In genomic region chr9:99217999-99218719, GRCm38 (mm10) we compare ENCODE assay signal across 10 mouse cellular contexts. TPM values are rescaled to one million over a fixed set of nuclear protein-coding genes. Genes with fewer than 3 reads are reported as not detected.
DNase-seq lines count a peak whose midpoint lies in the region; ATAC-seq and TF ChIP-seq lines count a peak whose summit lies in the region.
"Had no signal": no experiment of that assay in that cellular context is flagged by ENCODE, and none has a peak within 500 bp of the region (broad histone marks: within the 10 kb centered on the region; RNA-seq: fewer than 3 reads in every experiment).

No protein-coding gene starts in this region.

- peak overlapping the region; percentile 14; the same call in 1 of the 2 replicates for H3K4me3 ChIP-seq in midbrain, embryonic 10.5 days
- H3K4me3 ChIP-seq in midbrain, embryonic 16.5 days (ENCODE audit: low read depth, low read length) = no peak overlapping the region
- H3K4me3 ChIP-seq in myocyte = no peak overlapping the region
- H3K4me3 ChIP-seq: hindbrain, embryonic 15.5 days had no signal

- no peaks in the 10 kb centered on the region for H3K27me3 ChIP-seq in midbrain, embryonic 10.5 days (ENCODE audit: low read depth, poor library complexity, severe bottlenecking)
- H3K27me3 ChIP-seq in midbrain, embryonic 16.5 days (ENCODE audit: control insufficient read depth, insufficient read depth, low read depth, low read length) = no peaks in the 10 kb centered on the region
- no peaks in the 10 kb centered on the region for H3K27me3 ChIP-seq in myocyte (ENCODE audit: control insufficient read depth, insufficient read depth, insufficient read length)
- H3K27me3 ChIP-seq: hindbrain, embryonic 15.5 days had no signal

- peak overlapping the region; percentile 46 for H3K27ac ChIP-seq in midbrain, embryonic 10.5 days (replicated peaks)
- no peak overlapping the region for H3K27ac ChIP-seq in midbrain, embryonic 16.5 days (ENCODE audit: low read length)
- H3K27ac ChIP-seq: hindbrain, embryonic 15.5 days had no signal

- no peaks in the 10 kb centered on the region for H3K36me3 ChIP-seq in midbrain, embryonic 10.5 days
- no peaks in the 10 kb centered on the region for H3K36me3 ChIP-seq in midbrain, embryonic 16.5 days (ENCODE audit: control insufficient read depth, insufficient read depth, low read length)
- H3K36me3 ChIP-seq in myocyte (ENCODE audit: control insufficient read depth, insufficient read depth) = no peaks in the 10 kb centered on the region
- H3K36me3 ChIP-seq: hindbrain, embryonic 15.5 days had no signal

- no peak for ATAC-seq in midbrain, embryonic 16.5 days
- no peak for ATAC-seq in monocyte, adult 5-6 weeks (replicated peaks; ENCODE audit: insufficient number of reproducible peaks, low FRiP score, low TSS enrichment, poor library complexity, severe bottlenecking)

- no peak overlapping the region for H3K4me2 ChIP-seq in midbrain, embryonic 16.5 days (ENCODE audit: low read length)
- no peak overlapping the region for H3K4me2 ChIP-seq in myocyte (ENCODE audit: low read depth)
- H3K4me2 ChIP-seq: hindbrain, embryonic 15.5 days had no signal

- no peaks in the 10 kb centered on the region for H3K9me3 ChIP-seq in midbrain, embryonic 10.5 days (replicated peaks)
- no peaks in the 10 kb centered on the region for H3K9me3 ChIP-seq in midbrain, embryonic 16.5 days (replicated peaks; ENCODE audit: control insufficient read depth, low read length, poor library complexity, severe bottlenecking)
- H3K9me3 ChIP-seq: hindbrain, embryonic 15.5 days had no signal

- 23% methylated on average over 6 of the region's 6 CpGs for WGBS in midbrain, embryonic 10.5 days
- 31% methylated on average over 6 of the region's 6 CpGs for WGBS in midbrain, embryonic 16.5 days

- no peak overlapping the region for H3K9ac ChIP-seq in midbrain, embryonic 16.5 days (ENCODE audit: low read depth, low read length)
- H3K9ac ChIP-seq: hindbrain, embryonic 15.5 days had no signal

- DNase-seq in midbrain, embryonic 10.5 days (ENCODE audit: low spot score) = peak; percentile 55
- DNase-seq in R1 (ENCODE audit: low read depth, low spot score) = peak; percentile 94
- DNase-seq in embryo, embryonic 11 days = peak; percentile 82
- peak; percentile 88 for DNase-seq in kidney, postnatal 10 days
- no peak for DNase-seq in frontal cortex, postnatal 36 days (ENCODE audit: low spot score in 2 of 2)

- peaks cover 10% of the 10 kb centered on the region for H3K4me1 ChIP-seq in midbrain, embryonic 10.5 days
- no peaks in the 10 kb centered on the region for H3K4me1 ChIP-seq in midbrain, embryonic 16.5 days (ENCODE audit: control insufficient read depth, insufficient read depth, low read length)
- H3K4me1 ChIP-seq: hindbrain, embryonic 15.5 days had no signal

- no peak for TF ChIP-seq POLR2A in myocyte (IDR thresholded peaks at IDR 0.05; ENCODE audit: insufficient read length, low read depth)

- no peaks in the 10 kb centered on the region for H3K79me2 ChIP-seq in myocyte (ENCODE audit: control insufficient read depth, insufficient read depth)

- H3ac ChIP-seq in myocyte (ENCODE audit: control insufficient read depth, insufficient read length) = no peak overlapping the region

TF ChIP-seq in myocyte, 11 proteins besides CTCF, POLR2A, EP300 and RAD21:
- no peak for TF ChIP-seq POLR2AphosphoS2 (IDR thresholded peaks at IDR 0.05; ENCODE audit: insufficient read length, low read depth)
- TF ChIP-seq MYOG (IDR thresholded peaks at IDR 0.05; ENCODE audit: control insufficient read depth in 1 of 3, insufficient read depth in 1 of 3, insufficient read length in 2 of 3, low read depth in 2 of 3) = no peak
- peak; percentile 99 for TF ChIP-seq REST (IDR thresholded peaks at IDR 0.05; ENCODE audit: insufficient read depth, insufficient read length)
- no peak for TF ChIP-seq MYOD1 (IDR thresholded peaks at IDR 0.05; ENCODE audit: control insufficient read depth in 1 of 3, insufficient read length in 2 of 3, low read depth in 2 of 3)
- TF ChIP-seq CEBPB (IDR thresholded peaks at IDR 0.05; ENCODE audit: insufficient read depth, poor library complexity, severe bottlenecking) = no peak
- no peak for TF ChIP-seq SRF (IDR thresholded peaks at IDR 0.05; ENCODE audit: control insufficient read depth, insufficient read length, low read depth)
- no peak for TF ChIP-seq TCF12 (IDR thresholded peaks at IDR 0.05; ENCODE audit: insufficient read depth, poor library complexity, severe bottlenecking)
TF ChIP-seq in myocyte: peak in this region for 1.

RNA-seq across cellular contexts. Expression of gene Faiml, which starts 18.9 kb away (rescaled TPM):
- polyA plus RNA-seq in midbrain, embryonic 10.5 days (2016; fragmentation: Nextera tagmentation; extraction: Ambion mirVana) = not detected in 2 replicates
- polyA plus RNA-seq in midbrain, embryonic 16.5 days (2015; fragmentation: Nextera tagmentation; extraction: Ambion mirVana) = not detected in 2 replicates
- not detected for polyA plus RNA-seq in myocyte (2012; fragmentation: generic; extraction: Trizol)
- not detected in 3 replicates for total RNA-seq in monocyte, adult 5-6 weeks (2017)
- polyA plus RNA-seq: hindbrain, embryonic 15.5 days; small intestine, adult 2 months had no signal

RNA-seq across cellular contexts. Expression of gene Cep70, which starts 25.0 kb away (rescaled TPM):
- polyA plus RNA-seq in midbrain, embryonic 10.5 days (2016; fragmentation: Nextera tagmentation; extraction: Ambion mirVana) = 37.8 and 41.6 TPM in 2 replicates
- 56.0 and 64.1 TPM in 2 replicates for polyA plus RNA-seq in midbrain, embryonic 16.5 days (2015; fragmentation: Nextera tagmentation; extraction: Ambion mirVana)
- polyA plus RNA-seq in myocyte (2012; fragmentation: generic; extraction: Trizol) = 1.6 TPM
- total RNA-seq in monocyte, adult 5-6 weeks (2017) = 24.1 to 37.1 TPM (median 29.0 TPM) in 3 replicates

Comparison
In these comparisons a context has a peak if more than half of its experiments do, and no peak if none do; other contexts are left out.
1. DNase-seq: peak in midbrain, embryonic 10.5 days (single experiment), R1 (single experiment), embryo, embryonic 11 days (single experiment) and kidney, postnatal 10 days (single experiment); none in frontal cortex, postnatal 36 days (0 of 2).
2. RNA of gene Cep70, which starts 25.0 kb away (polyA plus RNA-seq): 56.0 to 64.1 TPM in midbrain, embryonic 16.5 days and 37.8 to 41.6 TPM in midbrain, embryonic 10.5 days; 1.6 TPM in myocyte (single experiment); every median in the first group is over 10 times any median in the second.